Comparison of ENCODE assay signal across 8 mouse cellular contexts in genomic region chr14:118236886-118237289, GRCm38 (mm10). TPM values are rescaled to one million over a fixed set of nuclear protein-coding genes. Genes with fewer than 3 reads are reported as not detected.
DNase-seq lines count a peak whose midpoint lies in the region; ATAC-seq and TF ChIP-seq lines count a peak whose summit lies in the region.

Gene Sox21 (minus strand): TSS chr14:118237030.

- H3K4me2 ChIP-seq in embryonic facial prominence, embryonic 15.5 days (replicated peaks): peak within 1 kb of the TSS; percentile 74
- H3K4me2 ChIP-seq in hindbrain, embryonic 12.5 days (replicated peaks): peak within 1 kb of the TSS; percentile 73
- peak within 1 kb of the TSS; percentile 76 for H3K4me2 ChIP-seq in stomach, embryonic 15.5 days

- peaks cover 23% of the 10 kb centered on the region for H3K27me3 ChIP-seq in ES-Bruce4 (ENCODE audit: control insufficient read depth, insufficient read depth, low read length, poor library complexity, severe bottlenecking)
- peaks cover 62% of the 10 kb centered on the region for H3K27me3 ChIP-seq in embryonic facial prominence, embryonic 15.5 days
- H3K27me3 ChIP-seq in hindbrain, embryonic 12.5 days: peaks cover 64% of the 10 kb centered on the region
- H3K27me3 ChIP-seq in stomach, embryonic 15.5 days (replicated peaks): peaks cover 57% of the 10 kb centered on the region

- no peak for TF ChIP-seq POLR2A in ES-Bruce4 (IDR thresholded peaks at IDR 0.05; ENCODE audit: insufficient read depth, low read length)

- no peaks in the 10 kb centered on the region for H3K9me3 ChIP-seq in ES-Bruce4 (replicated peaks; ENCODE audit: control insufficient read depth, insufficient read depth, low read length, poor library complexity, severe bottlenecking)
- H3K9me3 ChIP-seq in embryonic facial prominence, embryonic 15.5 days (replicated peaks): no peaks in the 10 kb centered on the region
- H3K9me3 ChIP-seq in hindbrain, embryonic 12.5 days (replicated peaks): no peaks in the 10 kb centered on the region
- no peaks in the 10 kb centered on the region for H3K9me3 ChIP-seq in stomach, embryonic 15.5 days

- intact Hi-C loops in left cerebral cortex, postnatal 14 days (cut with DNase I): loop anchor here (2.0 to 10.0 kb wide), 2 partner anchors 202 to 358 kb away; no protein-coding TSS in a partner anchor

- peak within 1 kb of the TSS; percentile 72 for H3K4me3 ChIP-seq in ES-Bruce4 (ENCODE audit: low read depth, low read length)
- H3K4me3 ChIP-seq in embryonic facial prominence, embryonic 15.5 days (replicated peaks): peak within 1 kb of the TSS; percentile 58
- peak within 1 kb of the TSS; percentile 63 for H3K4me3 ChIP-seq in hindbrain, embryonic 12.5 days
- peak within 1 kb of the TSS; percentile 52 for H3K4me3 ChIP-seq in stomach, embryonic 15.5 days (replicated peaks)

- ATAC-seq in embryonic facial prominence, embryonic 15.5 days (ENCODE audit: insufficient number of reproducible peaks, low FRiP score, low TSS enrichment, low read depth): peak; percentile 87
- ATAC-seq in hindbrain, embryonic 12.5 days (ENCODE audit: low FRiP score): peak; percentile 84
- ATAC-seq in stomach, embryonic 15.5 days (ENCODE audit: insufficient read depth, low FRiP score, low read depth): peak; percentile 92

- TF ChIP-seq CTCF in ES-Bruce4 (IDR thresholded peaks at IDR 0.05; ENCODE audit: low read depth, low read length): no peak

- no peak for TF ChIP-seq EP300 in ES-Bruce4 (IDR thresholded peaks at IDR 0.05; ENCODE audit: insufficient read depth, low read depth, low read length)

- no peaks in the 10 kb centered on the region for H3K36me3 ChIP-seq in ES-Bruce4 (ENCODE audit: control insufficient read depth, insufficient read depth, low read length, poor library complexity, severe bottlenecking)
- no peaks in the 10 kb centered on the region for H3K36me3 ChIP-seq in embryonic facial prominence, embryonic 15.5 days
- no peaks in the 10 kb centered on the region for H3K36me3 ChIP-seq in hindbrain, embryonic 12.5 days
- H3K36me3 ChIP-seq in stomach, embryonic 15.5 days: no peaks in the 10 kb centered on the region

- DNase-seq in adrenal gland, adult (ENCODE audit: inconsistent age in 2 of 2, low spot score in 1 of 2): peak; percentile 24 to 64
- no peak for DNase-seq in adrenal gland, postnatal 4 days (ENCODE audit: low spot score in 2 of 2)
- DNase-seq in left cerebral cortex, postnatal 14 days (ENCODE audit: low spot score in 2 of 2): peak; percentile 53 to 64
- peak; percentile 36 to 64 for DNase-seq in lung, postnatal 4 days

- H3K27ac ChIP-seq in ES-Bruce4 (ENCODE audit: insufficient read depth, low read length): no peak within 1 kb of the TSS
- H3K27ac ChIP-seq in embryonic facial prominence, embryonic 15.5 days (replicated peaks): peak within 1 kb of the TSS; percentile 70
- peak within 1 kb of the TSS; percentile 83 for H3K27ac ChIP-seq in hindbrain, embryonic 12.5 days
- H3K27ac ChIP-seq in stomach, embryonic 15.5 days: peak within 1 kb of the TSS; percentile 77

- H3K9ac ChIP-seq in ES-Bruce4 (ENCODE audit: low read depth, poor library complexity, severe bottlenecking): peak within 1 kb of the TSS; percentile 63
- peak within 1 kb of the TSS; percentile 48 for H3K9ac ChIP-seq in embryonic facial prominence, embryonic 15.5 days
- peak within 1 kb of the TSS; percentile 81 for H3K9ac ChIP-seq in hindbrain, embryonic 12.5 days
- peak within 1 kb of the TSS; percentile 22; the same call in 1 of the 2 replicates for H3K9ac ChIP-seq in stomach, embryonic 15.5 days

- no peaks in the 10 kb centered on the region for H3K4me1 ChIP-seq in ES-Bruce4 (ENCODE audit: control insufficient read depth, insufficient read depth, low read length)
- H3K4me1 ChIP-seq in embryonic facial prominence, embryonic 15.5 days: peaks cover 34% of the 10 kb centered on the region
- peaks cover 32% of the 10 kb centered on the region for H3K4me1 ChIP-seq in hindbrain, embryonic 12.5 days
- H3K4me1 ChIP-seq in stomach, embryonic 15.5 days: peaks cover 25% of the 10 kb centered on the region

- under 1% methylated on average over 34 of the region's 34 CpGs for WGBS in embryonic facial prominence, embryonic 15.5 days
- WGBS in hindbrain, embryonic 12.5 days: under 1% methylated on average over 34 of the region's 34 CpGs
- WGBS in stomach, embryonic 15.5 days: under 1% methylated on average over 34 of the region's 34 CpGs

RNA-seq across cellular contexts. Expression of gene Sox21, which starts in this region (rescaled TPM):
- under 1 TPM; 0.11 to 0.17 TPM for total RNA-seq in adrenal gland, postnatal 4 days (2021)
- polyA plus RNA-seq in ES-Bruce4 (2011; ENCODE audit: insufficient read depth, insufficient read length, low read depth, missing spikeins): 0.73 and 1.2 TPM in 2 replicates
- polyA plus RNA-seq in embryonic facial prominence, embryonic 15.5 days (2015; fragmentation: Nextera tagmentation; extraction: Ambion mirVana): 4.6 and 4.7 TPM in 2 replicates
- polyA plus RNA-seq in hindbrain, embryonic 12.5 days (2016; fragmentation: Nextera tagmentation; extraction: Ambion mirVana): 16.2 TPM in 2 replicates
- total RNA-seq in left cerebral cortex, postnatal 14 days (2021): 10 to 100 TPM in 1 of 2 experiments, 1 to 10 TPM in 1; 7.1 to 10.8 TPM
- polyA plus RNA-seq in stomach, embryonic 15.5 days (2015; fragmentation: Nextera tagmentation; extraction: Ambion mirVana): 6.2 TPM in 2 replicates

Comparison
In these comparisons a context has a peak if more than half of its experiments do, and no peak if none do; other contexts are left out.
1. RNA of gene Sox21 (total RNA-seq): 7.1 to 10.8 TPM in left cerebral cortex, postnatal 14 days; 0.11 to 0.17 TPM in adrenal gland, postnatal 4 days; every median in the first group is over 4 times any median in the second.
2. DNase-seq: peak in adrenal gland, adult (2 of 2), left cerebral cortex, postnatal 14 days (2 of 2) and lung, postnatal 4 days (2 of 2); none in adrenal gland, postnatal 4 days (0 of 2).
3. H3K9ac ChIP-seq: peak in every context shown above with its lines; median percentile 81 in hindbrain, embryonic 12.5 days; 63 in ES-Bruce4; 48 in embryonic facial prominence, embryonic 15.5 days; 22 in stomach, embryonic 15.5 days.
4. Peak in every context shown above with its lines, with median percentiles within 50 percentile points of each other: H3K4me3 ChIP-seq, ATAC-seq and H3K4me2 ChIP-seq.